Mouse (Mus musculus) thymus, postnatal 25 days (tissue): Measurements from ENCODE around the gene Ube2v1.

Experiments
- DNase-seq: peaks from one replicate; pipeline ENCODE4 v3.0.0; 2022

Gene Ube2v1

DNA sequence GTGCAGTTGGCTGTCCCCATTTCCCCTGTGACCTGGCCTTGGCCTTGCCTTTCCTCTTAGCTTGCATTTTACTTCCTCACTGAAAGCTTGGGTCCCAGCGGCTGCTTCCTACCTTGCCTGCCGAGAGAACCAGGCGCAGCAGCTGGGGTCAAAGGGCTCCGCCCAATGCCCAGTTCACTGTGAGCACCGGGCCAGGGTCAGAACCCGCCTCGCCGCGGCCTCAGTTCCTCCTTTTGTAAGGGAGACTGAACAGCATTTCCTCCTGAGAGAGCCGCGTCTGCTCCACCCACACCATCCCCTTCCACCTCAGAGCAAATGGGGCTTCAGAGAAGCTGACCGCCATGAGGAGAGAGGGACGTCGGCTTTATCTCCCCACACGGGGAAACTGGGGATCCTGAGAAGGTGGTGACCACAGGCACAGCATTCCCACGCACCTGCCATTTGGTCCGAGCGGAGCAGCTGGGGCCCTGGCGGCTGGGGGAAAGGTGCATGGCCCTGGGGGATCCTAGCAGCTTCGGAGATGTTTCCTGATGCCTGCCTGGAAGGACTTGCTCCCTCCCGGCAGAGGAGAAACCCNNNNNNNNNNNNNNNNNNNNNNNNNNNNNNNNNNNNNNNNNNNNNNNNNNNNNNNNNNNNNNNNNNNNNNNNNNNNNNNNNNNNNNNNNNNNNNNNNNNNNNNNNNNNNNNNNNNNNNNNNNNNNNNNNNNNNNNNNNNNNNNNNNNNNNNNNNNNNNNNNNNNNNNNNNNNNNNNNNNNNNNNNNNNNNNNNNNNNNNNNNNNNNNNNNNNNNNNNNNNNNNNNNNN lies 42.9 kb downstream of the Ube2v1 start:
- peak; percentile 64 for DNase-seq

- DNase-seq: no peak
Measured at GRCm38 (mm10) chr2:167586976-167587375, 44.9 kb downstream of the Ube2v1 start.

DNA sequence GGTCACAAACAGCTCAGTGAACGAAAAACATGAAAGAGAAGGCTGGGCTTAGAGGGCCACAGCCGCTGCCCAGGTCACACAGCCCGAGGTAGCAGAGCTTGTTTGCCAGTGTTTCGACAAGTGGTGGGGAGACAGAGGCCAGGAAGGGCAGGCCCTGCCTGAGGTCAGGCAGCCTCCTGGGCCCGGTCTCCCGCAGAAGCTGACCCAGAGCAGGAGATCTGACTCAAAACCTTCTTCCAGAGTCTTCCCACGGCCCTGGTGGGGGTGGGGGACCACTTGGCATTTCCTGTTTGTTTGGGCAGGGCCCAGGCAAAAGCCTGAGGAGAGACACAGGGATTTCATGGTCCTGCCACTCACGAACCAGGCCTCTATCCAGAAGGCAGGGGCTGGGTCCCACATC lies 45.9 kb downstream of the Ube2v1 start:
- DNase-seq: no peak

GRCm38 (mm10) chr2:167585273-167585672 lies 46.6 kb downstream of the Ube2v1 start:
- DNase-seq: no peak

GRCm38 (mm10) chr2:167583161-167583952 lies 48.5 kb downstream of the Ube2v1 start:
- DNase-seq: no peak

DNA sequence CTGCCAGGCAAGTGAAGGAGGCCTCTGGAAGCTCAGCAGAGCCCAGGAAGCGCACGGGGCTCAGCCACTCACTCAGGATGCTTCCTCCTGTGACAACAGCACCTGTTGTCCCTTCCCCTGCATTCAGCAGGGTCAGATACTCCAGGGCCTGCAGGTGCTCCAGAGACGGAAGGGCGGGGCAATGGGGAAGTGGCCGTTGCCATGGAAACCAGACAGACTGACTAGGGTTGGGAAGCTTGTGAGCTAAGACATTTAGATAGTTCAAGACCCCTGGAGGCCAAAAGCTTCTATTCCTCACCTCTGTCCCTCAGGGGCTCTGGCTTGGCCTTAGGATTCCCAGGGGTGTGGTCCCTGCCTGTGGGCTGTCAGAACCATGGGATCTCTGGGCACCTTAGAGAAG lies 53.4 kb downstream of the Ube2v1 start:
- DNase-seq: peak; percentile 69

- no peak for DNase-seq
Measured at GRCm38 (mm10) chr2:167577186-167577785, 54.6 kb downstream of the Ube2v1 start.

DNA sequence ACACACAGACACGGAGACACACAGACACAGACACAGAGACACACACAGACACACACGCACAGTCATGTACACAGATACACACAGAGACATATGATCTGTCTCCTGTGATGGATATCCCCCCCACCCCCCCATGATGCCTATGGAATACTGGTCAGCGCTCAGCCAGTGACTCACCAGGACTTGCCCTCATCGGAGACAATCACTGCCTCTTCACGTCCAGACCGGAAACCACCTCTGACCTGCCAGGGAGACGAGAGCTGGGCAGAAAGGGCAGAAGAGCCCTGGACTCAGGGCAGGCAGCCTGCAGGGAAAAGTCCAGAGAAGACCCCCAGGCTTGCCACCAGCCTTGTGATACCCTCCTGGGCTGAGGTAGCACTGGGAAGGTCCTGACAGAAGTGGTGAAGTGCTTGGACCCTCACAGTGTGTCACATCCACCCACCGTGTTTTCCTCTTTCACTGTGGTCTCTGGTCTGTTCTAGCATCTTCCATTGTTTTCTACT lies 55.7 kb downstream of the Ube2v1 start:
- no peak for DNase-seq

DNA sequence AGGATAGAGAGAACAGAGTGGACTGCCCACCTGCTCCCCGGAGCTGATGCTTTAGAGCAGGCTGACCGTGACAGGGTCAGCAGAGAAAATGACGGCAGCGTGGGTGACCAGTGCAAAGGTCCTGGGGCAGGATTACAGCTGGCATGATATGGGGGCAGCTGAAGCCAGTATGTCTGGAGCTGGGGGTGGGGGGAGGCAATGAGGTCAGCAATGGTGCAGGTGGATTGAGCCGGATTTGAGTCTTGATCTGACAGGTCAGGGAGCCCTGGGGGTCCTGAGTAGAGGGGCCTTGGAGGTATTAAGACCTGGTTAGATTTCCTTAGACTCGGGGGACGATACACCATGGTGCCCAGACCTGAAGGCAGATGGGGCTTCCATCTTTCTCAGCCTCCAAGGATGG lies 56.3 kb downstream of the Ube2v1 start:
- no peak for DNase-seq

DNA sequence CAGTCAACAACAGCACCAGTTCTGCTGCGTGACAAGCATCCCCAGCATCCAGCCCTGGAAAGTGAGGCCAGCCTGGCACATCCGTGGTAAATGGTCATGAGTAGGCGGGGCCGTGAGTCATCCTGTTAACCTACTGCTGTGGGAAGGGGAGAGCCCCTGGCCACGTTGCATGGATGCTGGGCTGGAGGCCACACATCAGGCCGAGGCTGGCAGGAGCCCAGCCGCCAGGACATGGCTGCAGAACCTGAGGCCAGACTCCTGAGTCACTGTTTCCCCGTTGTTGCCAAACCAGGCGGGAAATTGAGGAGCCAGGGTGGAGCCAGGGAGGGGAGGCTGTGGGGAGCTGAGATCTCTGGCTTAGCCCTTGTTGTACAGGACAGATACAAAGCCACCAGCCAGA lies 57.1 kb downstream of the Ube2v1 start:
- DNase-seq: no peak

DNA sequence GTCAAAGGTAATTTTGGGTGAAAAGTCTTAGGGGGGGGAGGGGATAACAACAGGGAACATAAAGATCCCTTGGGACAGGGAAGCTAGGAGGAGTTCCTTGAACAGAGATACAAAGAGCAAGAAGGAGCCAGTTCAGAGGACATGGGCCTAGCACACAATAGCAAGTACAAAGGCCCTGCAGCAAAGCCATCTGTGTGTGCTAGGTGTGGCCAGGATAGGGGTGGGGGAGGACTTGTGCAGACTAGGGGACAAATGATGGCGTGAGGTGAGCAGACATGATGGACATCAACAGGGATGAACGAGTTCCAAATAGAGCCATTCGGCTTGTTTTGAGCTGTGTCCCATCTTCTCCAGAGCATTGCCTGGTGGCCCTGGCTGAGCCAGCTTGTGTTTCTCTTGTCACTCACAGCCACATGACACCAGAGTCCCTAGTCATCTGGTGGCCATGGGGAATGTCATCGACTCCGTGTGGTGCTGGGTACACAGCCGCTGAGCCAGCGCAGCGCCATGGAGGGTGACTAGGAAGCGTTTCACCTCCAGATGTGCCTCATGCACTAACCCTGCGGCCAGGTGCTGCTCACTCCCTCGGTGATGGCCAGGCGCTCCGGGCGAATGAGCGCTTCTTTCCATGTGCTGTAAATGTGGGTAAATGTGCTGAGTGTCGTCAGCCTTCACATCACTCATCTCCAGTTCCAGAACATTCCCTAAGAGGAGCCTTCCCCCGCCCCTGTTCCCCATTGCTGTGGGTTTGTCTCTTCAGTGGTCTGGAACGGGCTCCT lies 60.3 kb downstream of the Ube2v1 start:
- no peak for DNase-seq

DNA sequence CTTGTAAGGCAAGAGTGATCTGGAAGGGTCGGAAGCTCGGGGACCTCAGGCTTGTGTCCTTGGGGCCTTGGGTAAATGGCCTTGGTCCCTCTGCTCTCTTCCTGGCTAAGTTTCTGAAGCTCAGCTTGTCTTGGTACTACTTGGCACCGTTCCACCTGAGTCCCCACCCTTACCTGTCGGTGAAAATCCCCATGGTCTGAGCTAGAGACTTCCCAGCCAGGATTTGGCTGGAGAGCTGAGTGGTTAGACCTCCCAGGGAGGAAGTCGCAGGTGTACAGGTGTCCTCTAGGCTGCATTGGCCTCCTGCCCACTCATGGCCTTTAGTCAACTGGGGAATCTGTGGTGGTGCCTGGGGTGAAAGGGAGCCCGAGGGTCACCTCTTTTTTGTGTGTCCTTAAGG lies 61.1 kb downstream of the Ube2v1 start:
- DNase-seq: no peak

GRCm38 (mm10) chr2:167569934-167570651 lies 61.8 kb downstream of the Ube2v1 start:
- no peak for DNase-seq

- no peak for DNase-seq
Measured at GRCm38 (mm10) chr2:167568112-167568511, 63.8 kb downstream of the Ube2v1 start.

DNA sequence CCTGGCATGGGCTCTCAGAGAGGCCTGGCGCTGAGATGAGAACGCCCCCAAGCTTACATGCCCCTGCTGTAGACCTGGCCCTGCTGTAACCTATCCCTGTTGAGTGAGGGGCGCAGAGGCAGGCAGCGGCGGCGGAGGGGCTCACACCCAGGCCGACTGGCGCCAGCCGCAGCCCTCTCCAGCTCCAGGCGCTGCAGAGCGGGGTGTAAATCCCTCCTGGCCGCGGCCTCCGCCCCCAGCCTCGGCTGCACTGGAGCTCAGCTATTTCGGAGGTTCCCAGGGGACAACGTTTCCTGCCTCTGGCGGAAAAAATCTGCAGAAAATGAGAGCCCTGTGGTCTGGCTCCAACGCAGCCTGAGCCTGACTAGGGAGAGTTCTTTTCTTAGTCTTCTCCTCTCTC lies 66.2 kb downstream of the Ube2v1 start:
- DNase-seq: no peak

GRCm38 (mm10) chr2:167565312-167565656 lies 66.6 kb downstream of the Ube2v1 start:
- no peak for DNase-seq

- no peak for DNase-seq
Measured at GRCm38 (mm10) chr2:167564551-167565311, 67.2 kb downstream of the Ube2v1 start.

DNA sequence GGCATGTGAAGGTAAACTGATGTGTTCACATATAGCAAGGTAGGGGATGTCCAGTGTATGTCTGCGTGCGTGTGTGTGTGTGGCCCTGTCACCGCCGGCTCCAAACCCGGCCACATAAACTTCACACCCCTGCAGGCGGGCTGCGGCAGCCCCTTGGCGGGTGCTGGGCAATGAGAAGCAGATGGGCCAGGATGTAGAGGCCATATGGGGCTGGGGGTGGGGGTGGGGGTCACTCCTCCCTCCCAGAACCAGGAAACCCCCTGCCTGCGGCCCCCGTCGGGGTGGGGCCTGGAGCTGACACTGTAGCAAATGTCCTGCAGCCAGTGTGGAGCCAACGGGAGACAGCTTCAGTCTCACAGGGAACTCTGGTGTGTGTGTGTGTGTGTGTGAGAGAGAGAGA lies 68.2 kb downstream of the Ube2v1 start:
- no peak for DNase-seq

DNA sequence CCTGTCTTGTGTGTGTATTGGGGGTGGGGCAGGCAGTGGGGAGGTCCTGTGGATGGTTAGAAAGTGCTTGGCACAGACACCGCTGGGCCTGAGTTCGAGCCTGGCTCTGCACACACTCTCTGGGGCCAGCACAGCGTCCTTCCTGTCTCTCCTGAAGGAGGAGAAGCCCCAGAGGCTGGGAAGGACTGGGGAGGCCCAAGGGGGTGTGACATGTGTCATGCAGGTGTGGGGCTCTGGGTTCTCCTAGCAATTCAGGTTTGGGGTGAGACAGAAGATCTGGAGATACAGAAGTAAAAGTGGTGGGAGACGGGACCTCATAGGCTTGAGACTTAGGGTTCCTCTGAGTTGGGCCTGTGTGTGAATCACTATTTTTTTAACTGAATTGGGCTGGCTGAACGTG lies 68.9 kb downstream of the Ube2v1 start:
- DNase-seq: no peak

- DNase-seq: no peak
Measured at GRCm38 (mm10) chr2:167562101-167562500, 69.8 kb downstream of the Ube2v1 start.

DNA sequence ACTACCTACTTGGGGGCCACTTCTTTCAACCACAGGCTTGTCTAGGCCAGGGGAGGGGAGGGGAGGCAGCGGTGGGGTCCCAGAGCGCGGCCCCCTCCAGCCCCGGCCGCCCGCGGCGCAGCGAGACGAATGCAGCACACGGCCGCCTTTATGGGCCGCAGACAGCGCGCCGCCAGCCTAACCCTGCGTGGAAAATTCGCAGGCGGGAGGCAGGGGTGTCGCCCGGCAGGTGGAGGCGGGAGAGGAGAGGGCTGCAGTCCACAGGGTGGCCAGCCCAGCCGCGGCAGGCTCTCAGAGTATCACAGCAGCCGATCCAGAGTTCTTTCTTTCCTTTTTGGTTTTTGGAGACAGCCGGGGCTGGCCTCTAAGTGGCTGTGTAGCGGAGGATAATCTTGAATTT lies 72.5 kb downstream of the Ube2v1 start:
- no peak for DNase-seq
